Mouse (Mus musculus) CH12.LX (cell line): ENCODE data around the gene Aldh9a1. TPM values are rescaled to one million over a fixed set of nuclear protein-coding genes. Genes with fewer than 3 reads are reported as not detected.

ENCODE experiments used
- DNase-seq: peaks from one replicate; pipeline ENCODE4 v3.0.0-alpha.2; 2013; ENCODE audit errors: extremely low read depth
- H3K27ac ChIP-seq: 2 replicates; pipeline ENCODE4 v1.5.1; 2012; ENCODE audit warnings: low read depth, mild to moderate bottlenecking, control low read depth, moderate library complexity; ENCODE audit not compliant: insufficient read depth
- H3K27me3 ChIP-seq: replicated peaks from 2 replicates; pipeline ENCODE3; 2012; ENCODE audit warnings: inconsistent platforms
- H3K36me3 ChIP-seq, 2 experiments: replicated peaks in 1 of 2; 2 replicates each; pipeline versions ENCODE3 to v1.6.1; 2012; ENCODE audit warnings: inconsistent platforms in 1 of 2, low read length in 1 of 2, mild to moderate bottlenecking in 1 of 2, mixed read lengths in 1 of 2, moderate library complexity in 1 of 2; ENCODE audit not compliant: control insufficient read depth in 1 of 2, insufficient read depth in 1 of 2
- H3K4me1 ChIP-seq, 2 experiments: 2 replicates each; pipeline ENCODE4 v1.6.1; 2012; ENCODE audit warnings: inconsistent platforms in 1 of 2, moderate library complexity in 1 of 2; ENCODE audit not compliant: insufficient read depth in 2 of 2, control insufficient read depth in 1 of 2
- H3K4me2 ChIP-seq: 2 replicates; pipeline ENCODE4 v1.6.1; 2012; ENCODE audit warnings: low read depth, mild to moderate bottlenecking, control low read depth; ENCODE audit not compliant: poor library complexity, insufficient read depth, severe bottlenecking
- H3K4me3 ChIP-seq, 3 experiments: fragments of 150-350 bp in 1 of 3; sonication (generic) in 1 of 3; replicated peaks in 1 of 3; 2 replicates each; pipeline versions ENCODE3 to v1.5.1; 2011 to 2012; ENCODE audit warnings: low read depth in 2 of 3, low read length in 2 of 3, mild to moderate bottlenecking in 2 of 3, moderate library complexity in 2 of 3, control low read depth in 1 of 3, improper control_type of control experiment in 1 of 3, inconsistent platforms in 1 of 3, mixed read lengths in 1 of 3; ENCODE audit not compliant: poor library complexity in 1 of 3
- H3K79me2 ChIP-seq: replicated peaks from 2 replicates; pipeline ENCODE4 v1.6.1; 2012; ENCODE audit warnings: mild to moderate bottlenecking, moderate library complexity; ENCODE audit not compliant: control insufficient read depth, poor library complexity, insufficient read depth, severe bottlenecking; ENCODE audit errors: extremely low read depth
- H3K9ac ChIP-seq: 2 replicates; pipeline ENCODE4 v1.6.1; 2012; ENCODE audit warnings: low read depth, mild to moderate bottlenecking, control low read depth, moderate library complexity; ENCODE audit not compliant: insufficient read depth
- H3K9me3 ChIP-seq: replicated peaks from 2 replicates; pipeline ENCODE3; 2012; ENCODE audit warnings: low read length, inconsistent platforms, mixed read lengths
- CHD1 ChIP-seq: IDR thresholded peaks from 2 replicates; pipeline ENCODE4 v1.6.1; 2012; ENCODE audit warnings: low read depth, low read length, improper control_type of control experiment, inconsistent platforms
- CHD2 ChIP-seq: IDR thresholded peaks from 2 replicates; pipeline ENCODE4 v1.6.1; 2011; ENCODE audit warnings: low read length, improper control_type of control experiment
- CTCF ChIP-seq, 2 experiments: IDR thresholded peaks in 1 of 2; conservative IDR thresholded peaks in 1 of 2; 2 replicates each; pipeline ENCODE4 v1.5.1; 2011 to 2012; ENCODE audit warnings: low read depth in 2 of 2, low read length in 2 of 2, improper control_type of control experiment in 1 of 2, inconsistent platforms in 1 of 2, mild to moderate bottlenecking in 1 of 2, moderate library complexity in 1 of 2
- E2F4 ChIP-seq: IDR thresholded peaks from 2 replicates; pipeline ENCODE4 v1.6.1; 2011; ENCODE audit warnings: low read depth, low read length, improper control_type of control experiment; ENCODE audit not compliant: insufficient replicate concordance
- GABPA ChIP-seq: IDR thresholded peaks from 2 replicates; pipeline ENCODE4 v1.6.1; 2012; ENCODE audit warnings: low read depth, low read length, improper control_type of control experiment, inconsistent platforms; ENCODE audit not compliant: insufficient replicate concordance
- HCFC1 ChIP-seq: IDR thresholded peaks from 2 replicates; pipeline ENCODE4 v1.6.1; 2012; ENCODE audit warnings: low read depth, mild to moderate bottlenecking, inconsistent platforms, low read length, improper control_type of control experiment
- IRF4 ChIP-seq: IDR thresholded peaks from 2 replicates; pipeline ENCODE4 v1.6.1; 2014; ENCODE audit warnings: low read depth, mild to moderate bottlenecking, inconsistent platforms, low read length, improper control_type of control experiment
- JUND ChIP-seq: conservative IDR thresholded peaks from 2 replicates; pipeline ENCODE4 v1.6.1; 2011; ENCODE audit warnings: low read depth, low read length, improper control_type of control experiment
- MAX ChIP-seq: IDR thresholded peaks from 2 replicates; pipeline ENCODE4 v1.6.1; 2011; ENCODE audit warnings: low read length, improper control_type of control experiment
- MAZ ChIP-seq: IDR thresholded peaks from 2 replicates; pipeline ENCODE4 v1.6.1; 2012; ENCODE audit warnings: low read depth, mild to moderate bottlenecking, inconsistent platforms, low read length, improper control_type of control experiment, moderate library complexity
- MEF2A ChIP-seq: IDR thresholded peaks from 2 replicates; pipeline ENCODE4 v1.6.1; 2014; ENCODE audit warnings: low read depth, mild to moderate bottlenecking, inconsistent platforms, low read length, improper control_type of control experiment, borderline replicate concordance
- MYC ChIP-seq: IDR thresholded peaks from 2 replicates; pipeline ENCODE4 v1.6.1; 2011; ENCODE audit warnings: low read depth, mild to moderate bottlenecking, improper control_type of control experiment, low read length
- NELFE ChIP-seq: IDR thresholded peaks from 2 replicates; pipeline ENCODE4 v1.6.1; 2011; ENCODE audit warnings: low read depth, low read length, improper control_type of control experiment
- NRF1 ChIP-seq: IDR thresholded peaks from 2 replicates; pipeline ENCODE4 v1.6.1; 2014; ENCODE audit warnings: low read depth, mild to moderate bottlenecking, inconsistent platforms, low read length, improper control_type of control experiment, moderate library complexity
- PAX5 ChIP-seq: IDR thresholded peaks from 2 replicates; pipeline ENCODE4 v1.6.1; 2012; ENCODE audit warnings: low read length, inconsistent platforms, mixed read lengths
- POLR2A ChIP-seq: IDR thresholded peaks from 2 replicates; pipeline ENCODE4 v1.6.1; 2011; ENCODE audit warnings: low read depth, mild to moderate bottlenecking, improper control_type of control experiment, low read length
- RCOR1 ChIP-seq: conservative IDR thresholded peaks from 2 replicates; pipeline ENCODE4 v1.6.1; 2012; ENCODE audit warnings: low read depth, mild to moderate bottlenecking, inconsistent platforms, low read length, improper control_type of control experiment
- TBP ChIP-seq: conservative IDR thresholded peaks from 2 replicates; pipeline ENCODE4 v1.6.1; 2011; ENCODE audit warnings: low read depth, low read length, improper control_type of control experiment
- USF2 ChIP-seq: conservative IDR thresholded peaks from 2 replicates; pipeline ENCODE4 v1.6.1; 2011; ENCODE audit warnings: low read depth, low read length, improper control_type of control experiment
- ZC3H11A ChIP-seq: IDR thresholded peaks from 2 replicates; pipeline ENCODE4 v1.6.1; 2012; ENCODE audit warnings: low read depth, mild to moderate bottlenecking, inconsistent platforms, low read length, improper control_type of control experiment
- ZMIZ1 ChIP-seq: IDR thresholded peaks from 2 replicates; pipeline ENCODE4 v1.6.1; 2012; ENCODE audit warnings: low read depth, mild to moderate bottlenecking, inconsistent platforms, low read length, improper control_type of control experiment
- dilution Hi-C: fragments of 300-500 bp; cut with MboI; formaldehyde crosslinking; loops from 2 replicates; pipeline ENCODE4 v1.14.3; 2020; ENCODE audit warnings: low sequenced_read_pairs; ENCODE audit not compliant: extremely low pct_unique_long_range_greater_than_20kb, extremely low pct_ligation_motif_present
- in situ Hi-C: fragments of 300-500 bp; cut with MboI; formaldehyde crosslinking; loops from 3 replicates; pipeline ENCODE4 v1.14.3; 2019; ENCODE audit warnings: low sequenced_read_pairs, low pct_ligation_motif_present, low pct_unique_long_range_greater_than_20kb, mixed read lengths
- polyA plus RNA-seq: library from polyadenylated mRNA; unstranded; fragments of >175 nt; gene quantifications from 2 replicates; pipeline ENCODE4 v1.2.1, GENCODE M21; 2012; ENCODE audit warnings: low read depth; ENCODE audit not compliant: insufficient read length
- total RNA-seq, 2 experiments: library from RNA; depleted of rRNA; stranded (reverse); fragments of 300-350 nt in 1 of 2; fragments of >200 nt in 1 of 2; gene quantifications; 2 replicates each; pipeline ENCODE4 v1.2.3; 2012 to 2014

The Aldh9a1 gene
- total and polyA plus RNA-seq, 3 experiments, result 26.2 to 79.7 (median 31.2) TPM

DNA sequence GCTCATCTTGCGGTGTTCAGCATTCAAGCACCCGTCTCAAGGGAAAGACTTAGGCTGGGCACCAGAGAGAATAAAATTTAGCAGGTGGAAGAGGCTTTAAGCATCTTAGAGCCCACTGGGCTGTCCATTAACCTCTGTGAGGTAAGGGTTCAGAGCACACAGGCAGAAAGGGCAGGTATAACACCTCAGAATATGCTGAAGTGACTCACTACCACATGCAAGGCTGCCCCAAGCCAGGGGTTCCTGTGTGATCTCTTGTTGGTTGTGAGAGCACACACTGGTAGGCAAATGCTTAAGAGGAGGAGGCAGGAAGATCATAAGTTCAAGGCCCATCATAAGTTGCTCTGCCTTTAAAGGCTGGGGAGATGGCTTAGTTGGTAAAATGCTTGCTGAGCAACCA, 30.4 kb downstream of the Aldh9a1 start:
- DNase-seq, result no peak
- Histone ChIP-seq H3K27me3 (peaks cover 82% of the 10 kb centered on the region), H3K4me2 (no peak overlapping the region), H3K4me3 (no peak overlapping the region), H3K27ac (no peak overlapping the region), H3K9ac (no peak overlapping the region), H3K79me2 (no peaks in the 10 kb centered on the region), H3K4me1 (no peaks in the 10 kb centered on the region), H3K9me3 (no peaks in the 10 kb centered on the region), H3K36me3 (no peaks in the 10 kb centered on the region)
- dilution Hi-C loops, result no loop called here
- TF ChIP-seq USF2 (no peak), NRF1 (no peak), MYC (no peak), NELFE (no peak), E2F4 (no peak), TBP (no peak)
- in situ Hi-C loops, result no loop called here

DNA sequence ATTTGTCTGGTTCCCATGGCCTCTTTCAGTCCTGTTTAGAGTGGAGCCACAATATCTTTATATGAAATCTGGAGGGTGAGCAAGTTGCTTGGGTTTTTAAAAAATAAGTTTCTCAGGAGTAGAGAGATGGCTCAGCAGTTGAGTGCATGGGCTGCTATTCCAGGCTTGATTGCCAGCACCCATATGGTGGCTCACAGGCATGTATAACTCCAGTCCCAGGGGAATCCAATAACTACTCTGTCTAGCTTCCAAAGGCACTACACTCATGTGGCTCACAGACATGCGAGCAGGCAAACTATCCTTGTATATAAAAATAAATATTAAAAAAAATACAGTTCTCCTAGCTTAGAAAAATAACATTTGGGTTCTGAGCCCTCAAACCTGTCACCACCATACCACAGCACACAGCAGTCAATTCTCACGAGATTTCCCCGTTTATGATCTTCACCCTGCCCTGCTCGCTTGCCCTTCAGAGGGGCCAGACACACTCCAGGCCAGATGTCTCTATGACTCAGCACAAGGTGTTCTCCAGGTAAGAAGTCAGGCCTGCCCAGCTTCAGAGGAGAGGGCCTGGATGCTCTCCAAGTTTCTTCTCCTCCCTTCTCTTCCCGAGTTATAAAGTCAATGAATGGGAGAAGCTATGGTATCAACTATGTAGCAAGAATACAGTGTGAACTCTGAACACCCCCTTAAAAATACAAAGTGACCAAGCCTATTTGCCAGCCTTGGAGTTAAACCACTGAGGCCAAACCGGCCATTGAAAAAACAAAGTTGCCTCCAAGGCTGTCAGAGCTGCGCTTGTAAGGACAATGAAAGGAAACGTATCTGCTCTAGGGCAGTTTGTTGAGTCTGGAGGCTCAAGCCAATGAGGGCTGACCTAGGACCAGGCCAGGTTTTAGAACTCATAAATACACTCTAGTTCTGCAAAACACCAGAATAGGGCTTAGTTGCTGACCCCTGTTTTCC, 31.5 kb downstream of the Aldh9a1 start:
- no peak overlapping the region for H3K4me2 ChIP-seq
- H3K27ac ChIP-seq, result no peak overlapping the region
- no peaks in the 10 kb centered on the region for H3K36me3 ChIP-seq
- DNase-seq, result no peak
- no peaks in the 10 kb centered on the region for H3K79me2 ChIP-seq
- no peak overlapping the region for H3K4me3 ChIP-seq
- H3K9me3 ChIP-seq, result no peaks in the 10 kb centered on the region
- no peak for TF ChIP-seq JUND
- no peak for TF ChIP-seq MEF2A
- TF ChIP-seq GABPA, result no peak
- no peak for TF ChIP-seq E2F4
- TF ChIP-seq CTCF (conservative IDR thresholded peaks at IDR 0.05 in 1 of 2, IDR thresholded peaks at IDR 0.05 in 1 of 2; ENCODE audit: low read depth in 2 of 2, low read length in 2 of 2), result no peak
- TF ChIP-seq POLR2A, result no peak
- TF ChIP-seq ZMIZ1, result no peak
- TF ChIP-seq MAX, result no peak
- TF ChIP-seq PAX5, result no peak
- no peak for TF ChIP-seq CHD2
- TF ChIP-seq MAZ, result no peak
- TF ChIP-seq RCOR1, result no peak
- TF ChIP-seq CHD1, result no peak
- TF ChIP-seq NELFE, result no peak
- no peak for TF ChIP-seq HCFC1
- no peak for TF ChIP-seq TBP
- no peak for TF ChIP-seq IRF4
- no peak for TF ChIP-seq ZC3H11A
- no peaks in the 10 kb centered on the region for H3K4me1 ChIP-seq
- peaks cover 85% of the 10 kb centered on the region for H3K27me3 ChIP-seq
- in situ Hi-C loops (no loop called here), dilution Hi-C loops (no loop called here)
- no peak overlapping the region for H3K9ac ChIP-seq
